Mouse (Mus musculus) embryonic facial prominence, embryonic 11.5 days (tissue): Measurements from ENCODE around the gene Chpf. TPM values are rescaled to one million over a fixed set of nuclear protein-coding genes. Genes with fewer than 3 reads are reported as not detected.

Experiments
- ATAC-seq: fragments of 200-750 bp; cut with Nextera tagmentation; replicated peaks from 2 replicates; pipeline ENCODE4 v1.8.0; 2017; ENCODE audit warnings: low read depth; ENCODE audit not compliant: insufficient number of reproducible peaks, low FRiP score, low TSS enrichment
- DNase-seq: peaks from one replicate; pipeline ENCODE4 v3.0.0-alpha.2; 2015; ENCODE audit warnings: low spot score
- H3K27ac ChIP-seq: fragments of 300-500 bp; sonication (generic); replicated peaks from 2 replicates; pipeline ENCODE4 v1.5.1; 2014; ENCODE audit warnings: mild to moderate bottlenecking, low read depth, low read length, control low read depth
- H3K27me3 ChIP-seq: fragments of 300-500 bp; sonication (generic); 2 replicates; pipeline ENCODE4 v1.6.1; 2014; ENCODE audit warnings: mild to moderate bottlenecking, low read length, moderate library complexity, mixed read lengths; ENCODE audit not compliant: control insufficient read depth, insufficient read depth
- H3K36me3 ChIP-seq: fragments of 300-500 bp; sonication (generic); replicated peaks from 2 replicates; pipeline ENCODE4 v1.6.1; 2014; ENCODE audit warnings: low read depth, mild to moderate bottlenecking, low read length, moderate library complexity, mixed read lengths; ENCODE audit not compliant: control insufficient read depth, insufficient read depth
- H3K4me1 ChIP-seq: fragments of 300-500 bp; sonication (generic); 2 replicates; pipeline ENCODE4 v1.6.1; 2014; ENCODE audit warnings: low read length, mixed read lengths; ENCODE audit not compliant: control insufficient read depth, insufficient read depth
- H3K4me2 ChIP-seq: fragments of 300-500 bp; sonication (generic); 2 replicates; pipeline ENCODE4 v1.6.1; 2014; ENCODE audit warnings: low read depth, mild to moderate bottlenecking, control low read depth, low read length, moderate library complexity
- H3K4me3 ChIP-seq: fragments of 300-500 bp; sonication (generic); 2 replicates; pipeline ENCODE4 v1.5.1; 2014; ENCODE audit warnings: low read depth, low read length, control low read depth
- H3K9ac ChIP-seq: fragments of 300-500 bp; sonication (generic); replicated peaks from 2 replicates; pipeline ENCODE4 v1.6.1; 2014; ENCODE audit warnings: mild to moderate bottlenecking, control low read depth, low read length
- H3K9me3 ChIP-seq: fragments of 300-500 bp; sonication (generic); replicated peaks from 2 replicates; pipeline ENCODE4 v1.6.1; 2016; ENCODE audit warnings: mild to moderate bottlenecking, low read length, inconsistent platforms, mixed read lengths; ENCODE audit not compliant: control insufficient read depth
- WGBS: fragments of 180-500 bp; shearing (Covaris S2); extraction: QIAGEN DNeasy Blood & Tissue Kit; methylation state at CpG from one replicate; pipeline ENCODE4 v1.1.7; 2014; 5-methylcytosine and 5-hydroxymethylcytosine counted together
- polyA plus RNA-seq: library from polyadenylated mRNA; unstranded; fragments of >200 nt; fragmentation: Nextera tagmentation; extraction: Ambion mirVana; gene quantifications from 2 replicates; pipeline ENCODE4 v1.2.1, GENCODE M21; 2014

Chpf gene
- polyA plus RNA-seq, 1 experiment from 2014 or later = 14.6 TPM

GRCm38 (mm10) chr1:75463652-75464204 lies 15.4 kb downstream of the Chpf start:
- Histone ChIP-seq H3K27ac (no peak overlapping the region), H3K4me2 (no peak overlapping the region), H3K4me1 (no peaks in the 10 kb centered on the region; the same call in none of the 2 replicates), H3K9me3 (no peaks in the 10 kb centered on the region), H3K9ac (0 out of 2 replicates have a peak overlapping the region, but pooled peaks have one; percentile 6), H3K36me3 (no peaks in the 10 kb centered on the region), H3K4me3 (no peak overlapping the region), H3K27me3 (peaks cover 2% of the 10 kb centered on the region)
- ATAC-seq (no peak), DNase-seq (no peak)
- 70% methylated on average over 5 of the region's 5 CpGs for WGBS

- no peak for DNase-seq
- H3K27me3 ChIP-seq = peaks cover 2% of the 10 kb centered on the region
- H3K4me2 ChIP-seq = no peak overlapping the region
- H3K36me3 ChIP-seq = no peaks in the 10 kb centered on the region
- H3K9ac ChIP-seq = no peak overlapping the region
- no peak for ATAC-seq
- no peak overlapping the region for H3K27ac ChIP-seq
- no peak overlapping the region for H3K4me3 ChIP-seq
- 46% methylated on average over 1 of the region's 1 CpGs for WGBS
- H3K4me1 ChIP-seq = no peaks in the 10 kb centered on the region; the same call in none of the 2 replicates
- H3K9me3 ChIP-seq = no peaks in the 10 kb centered on the region
Observed at GRCm38 (mm10) chr1:75462636-75463035, 16.5 kb downstream of the Chpf start.

- ATAC-seq = no peak
- no peak overlapping the region for H3K27ac ChIP-seq
- H3K9me3 ChIP-seq = no peaks in the 10 kb centered on the region
- H3K27me3 ChIP-seq = peaks cover 1% of the 10 kb centered on the region
- no peak overlapping the region for H3K4me2 ChIP-seq
- no peak overlapping the region for H3K4me3 ChIP-seq
- H3K36me3 ChIP-seq = no peaks in the 10 kb centered on the region
- H3K9ac ChIP-seq = no peak overlapping the region
- no peaks in the 10 kb centered on the region; the same call in none of the 2 replicates for H3K4me1 ChIP-seq
- 84% methylated on average over 7 of the region's 7 CpGs for WGBS
- no peak for DNase-seq
Observed at GRCm38 (mm10) chr1:75460297-75460696, 18.8 kb downstream of the Chpf start.

- Histone ChIP-seq H3K9ac (peak overlapping the region; percentile 51), H3K4me2 (peak overlapping the region; percentile 76), H3K4me3 (peak overlapping the region; percentile 27), H3K4me1 (no peaks in the 10 kb centered on the region; the same call in none of the 2 replicates), H3K36me3 (no peaks in the 10 kb centered on the region), H3K9me3 (no peaks in the 10 kb centered on the region), H3K27ac (no peak overlapping the region), H3K27me3 (no peaks in the 10 kb centered on the region; the same call in 1 of the 2 replicates)
- WGBS = 21% methylated on average over 23 of the region's 23 CpGs
- no peak for ATAC-seq
- no peak for DNase-seq
Observed at GRCm38 (mm10) chr1:75458789-75459684, 20.1 kb downstream of the Chpf start.

- Histone ChIP-seq H3K4me3 (peak overlapping the region; percentile 27), H3K9me3 (no peaks in the 10 kb centered on the region), H3K4me1 (no peaks in the 10 kb centered on the region; the same call in none of the 2 replicates), H3K27me3 (no peaks in the 10 kb centered on the region; the same call in 1 of the 2 replicates), H3K4me2 (peak overlapping the region; percentile 76), H3K36me3 (no peaks in the 10 kb centered on the region), H3K9ac (peak overlapping the region; percentile 51), H3K27ac (peak overlapping the region; percentile 44; the same call in 1 of the 2 replicates)
- peak; percentile 70 for ATAC-seq
- WGBS = 2% methylated on average over 40 of the region's 42 CpGs
- peak; percentile 62 for DNase-seq
Observed at GRCm38 (mm10) chr1:75458025-75458788, 20.9 kb downstream of the Chpf start.

GRCm38 (mm10) chr1:75457710-75458024 lies 21.4 kb downstream of the Chpf start:
- WGBS = 0% methylated on average over 8 of the region's 10 CpGs
- no peak overlapping the region for H3K9ac ChIP-seq

GRCm38 (mm10) chr1:75456746-75457564 lies 22.2 kb downstream of the Chpf start:
- Histone ChIP-seq H3K4me2 (no peak overlapping the region), H3K27ac (no peak overlapping the region), H3K9me3 (no peaks in the 10 kb centered on the region), H3K4me3 (no peak overlapping the region), H3K36me3 (no peaks in the 10 kb centered on the region), H3K27me3 (peaks cover 7% of the 10 kb centered on the region), H3K4me1 (no peaks in the 10 kb centered on the region; the same call in none of the 2 replicates), H3K9ac (no peak overlapping the region)
- ATAC-seq (no peak), DNase-seq (peak; percentile 60)
- 6% methylated on average over 14 of the region's 14 CpGs for WGBS

More at GRCm38 (mm10) chr1:75457710-75458024, 21.4 kb downstream of the Chpf start:
- ATAC-seq (no peak), DNase-seq (no peak)
- Histone ChIP-seq H3K9me3 (no peaks in the 10 kb centered on the region), H3K4me2 (0 out of 2 replicates have a peak overlapping the region, but pooled peaks have one; percentile 2), H3K27me3 (peaks cover 5% of the 10 kb centered on the region), H3K4me1 (no peaks in the 10 kb centered on the region; the same call in none of the 2 replicates), H3K27ac (no peak overlapping the region), H3K4me3 (no peak overlapping the region), H3K36me3 (no peaks in the 10 kb centered on the region)
